Mouse (Mus musculus): ENCODE measurements at regions not wholly inside any gene's neighbourhood (a gene's known extent, or its start where the extent isn't known, plus 50 kb on each side); places are given as distances from the start of the nearest gene placed in this dataset.

DNA sequence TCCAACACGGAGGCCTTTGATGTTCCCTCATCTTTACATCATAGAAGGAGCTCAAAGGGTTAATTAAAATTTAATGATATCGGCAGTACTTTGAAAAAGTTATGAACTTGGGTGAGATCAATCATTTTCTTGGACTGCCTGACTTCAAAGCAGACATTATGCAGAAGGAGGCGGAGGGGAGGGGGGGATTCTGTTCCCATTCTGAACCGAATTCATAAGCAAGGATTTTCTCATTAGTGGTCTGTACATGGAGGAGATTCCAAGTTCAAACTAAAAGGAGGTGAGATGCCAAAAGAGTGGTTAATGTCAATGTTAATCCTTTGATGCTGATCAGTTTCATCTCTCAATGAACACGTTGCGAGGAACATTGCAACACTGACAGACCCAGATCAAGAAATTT lies 1110.7 kb upstream of the Tenm2 start:
- no peak for ATAC-seq (ENCODE audit: low FRiP score, low read depth)

GRCm38 (mm10) chr11:38335411-38335810 lies 1099.6 kb upstream of the Tenm2 start:
- Histone ChIP-seq H3K27ac (replicated peaks) (no peak overlapping the region), H3K4me1 (no peaks in the 10 kb centered on the region), H3K9me3 (no peaks in the 10 kb centered on the region), H3K36me3 (no peaks in the 10 kb centered on the region), H3K9ac (replicated peaks) (no peak overlapping the region), H3K4me3 (no peak overlapping the region), H3K27me3 (no peaks in the 10 kb centered on the region), H3K4me2 (replicated peaks) (no peak overlapping the region)
- ATAC-seq (ENCODE audit: low FRiP score, low read depth), result no peak
- 90% methylated on average over 3 of the region's 3 CpGs for WGBS

More for the DNA sequence above, 1110.7 kb upstream of the Tenm2 start:
- Histone ChIP-seq H3K9me3 (no peaks in the 10 kb centered on the region), H3K4me1 (no peaks in the 10 kb centered on the region), H3K9ac (replicated peaks) (no peak overlapping the region), H3K36me3 (no peaks in the 10 kb centered on the region), H3K27ac (replicated peaks) (no peak overlapping the region), H3K4me3 (no peak overlapping the region), H3K4me2 (replicated peaks) (no peak overlapping the region), H3K27me3 (no peaks in the 10 kb centered on the region)
- 55% methylated on average over 6 of the region's 6 CpGs for WGBS

DNA sequence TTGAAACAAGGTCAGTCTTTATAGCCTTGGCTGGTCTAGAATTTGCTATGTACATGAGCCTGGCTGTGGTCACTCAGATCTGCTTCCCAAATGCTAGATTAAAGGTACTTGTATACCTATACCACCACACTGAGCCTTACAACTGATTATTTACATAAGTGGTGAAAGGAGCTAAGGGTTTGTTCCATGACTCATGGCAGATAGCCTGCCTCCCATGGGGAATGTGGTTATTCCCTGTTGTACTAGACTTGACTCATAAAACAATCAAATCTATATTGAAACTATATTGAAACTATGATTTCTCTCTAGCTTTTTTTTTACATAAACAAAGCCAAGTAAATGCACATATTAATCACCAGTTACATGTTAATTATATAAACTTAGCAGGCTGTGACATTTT lies 1061.9 kb upstream of the Tenm2 start:
- Histone ChIP-seq H3K9ac (replicated peaks) (no peak overlapping the region), H3K4me1 (no peaks in the 10 kb centered on the region), H3K4me3 (no peak overlapping the region), H3K36me3 (no peaks in the 10 kb centered on the region), H3K27ac (replicated peaks) (no peak overlapping the region), H3K27me3 (no peaks in the 10 kb centered on the region), H3K4me2 (replicated peaks) (no peak overlapping the region), H3K9me3 (no peaks in the 10 kb centered on the region)
- no peak for ATAC-seq (ENCODE audit: low FRiP score, low read depth)

- Histone ChIP-seq H3K4me3 (no peak overlapping the region), H3K9me3 (no peaks in the 10 kb centered on the region), H3K27me3 (no peaks in the 10 kb centered on the region), H3K9ac (replicated peaks) (no peak overlapping the region), H3K4me2 (replicated peaks) (no peak overlapping the region), H3K4me1 (no peaks in the 10 kb centered on the region), H3K27ac (replicated peaks) (no peak overlapping the region), H3K36me3 (no peaks in the 10 kb centered on the region)
- WGBS, result 81% methylated on average over 3 of the region's 3 CpGs
- ATAC-seq (ENCODE audit: low FRiP score, low read depth), result no peak
These were observed 1055.5 kb upstream of the Tenm2 start for GRCm38 (mm10) chr11:38291289-38291688.

DNA sequence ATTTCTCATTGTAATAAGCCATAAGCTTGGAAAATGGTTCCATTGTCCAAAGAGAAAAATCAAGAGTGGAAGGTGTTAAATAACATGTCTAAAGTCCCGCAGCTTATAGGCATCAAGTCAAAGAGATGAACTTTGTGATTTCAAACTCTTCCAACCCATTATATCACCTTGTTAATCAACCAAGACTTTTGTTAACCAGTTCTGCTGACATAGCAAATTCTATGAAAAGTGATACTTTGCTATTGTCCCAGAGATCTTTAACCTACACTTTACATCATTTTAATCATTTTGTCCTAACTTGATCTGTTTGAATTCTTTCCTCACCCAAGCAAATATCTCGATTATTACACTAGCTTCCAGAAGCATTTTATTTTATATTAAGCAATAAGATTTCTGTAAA lies 1045.2 kb upstream of the Tenm2 start:
- ATAC-seq (ENCODE audit: low FRiP score, low read depth), result no peak
- Histone ChIP-seq H3K27ac (replicated peaks) (no peak overlapping the region), H3K9ac (replicated peaks) (no peak overlapping the region), H3K4me1 (no peaks in the 10 kb centered on the region), H3K9me3 (no peaks in the 10 kb centered on the region), H3K36me3 (no peaks in the 10 kb centered on the region), H3K4me3 (no peak overlapping the region), H3K27me3 (no peaks in the 10 kb centered on the region), H3K4me2 (replicated peaks) (no peak overlapping the region)
- 83% methylated on average over 2 of the region's 2 CpGs for WGBS

Measured in midbrain, embryonic 12.5 days (tissue).